Mouse (Mus musculus) urinary bladder, postnatal 25 days (tissue): Measurements from ENCODE around the gene Prickle3.
"Not testable (repeated sequence)": the region's sequence is repeated elsewhere in the genome, so short reads cannot be mapped to it uniquely, and the experiment has no call there.

Experiments
- DNase-seq: peaks from one replicate; pipeline ENCODE4 v3.0.0; 2022; ENCODE audit warnings: low spot score

Gene Prickle3

GRCm38 (mm10) chrX:7670921-7671623 is 14.0 kb downstream of the Prickle3 start, which contains the start of gene Plp2:
Gene Plp2 (minus strand): TSS chrX:7671390.
- DNase-seq, result peak; percentile 43

- no peak for DNase-seq
Observed at GRCm38 (mm10) chrX:7672739-7673138, 15.7 kb downstream of the Prickle3 start.

DNA sequence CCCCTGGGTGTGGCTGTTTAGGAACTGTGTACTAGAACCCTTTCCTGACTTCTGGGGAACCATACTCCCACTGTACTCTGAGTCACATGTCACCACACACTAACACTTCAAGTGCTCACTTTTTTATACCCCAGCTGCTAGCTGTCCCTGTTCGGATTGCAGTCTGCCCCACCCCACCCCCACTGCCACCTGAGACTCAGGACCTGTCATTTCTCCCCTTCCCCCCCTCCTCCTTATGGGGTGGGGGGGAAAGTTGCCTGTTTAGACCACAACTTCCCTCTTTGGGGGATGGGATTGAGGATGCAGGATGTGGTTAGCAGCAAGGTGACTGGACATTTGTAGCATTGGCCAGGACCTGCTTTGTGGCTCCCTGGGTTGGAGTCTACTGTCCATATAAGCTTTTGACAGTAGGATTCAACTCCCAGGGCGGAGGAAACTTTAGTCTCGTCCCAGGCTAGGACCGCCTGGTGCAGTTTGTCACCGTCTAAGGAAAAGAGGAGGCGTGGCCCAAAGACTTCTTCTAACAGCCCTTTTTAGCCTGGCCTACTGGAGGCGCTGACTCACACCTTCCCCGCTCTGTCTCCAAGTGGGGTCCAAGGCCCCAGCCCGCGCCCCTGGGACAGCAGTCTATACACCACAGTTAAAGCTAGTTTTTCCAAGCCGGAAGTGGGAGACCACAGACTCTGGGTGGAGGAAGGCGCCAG is 16.7 kb downstream of the Prickle3 start:
- no peak for DNase-seq

GRCm38 (mm10) chrX:7674284-7675000 is 17.4 kb downstream of the Prickle3 start:
- DNase-seq, result no peak

DNA sequence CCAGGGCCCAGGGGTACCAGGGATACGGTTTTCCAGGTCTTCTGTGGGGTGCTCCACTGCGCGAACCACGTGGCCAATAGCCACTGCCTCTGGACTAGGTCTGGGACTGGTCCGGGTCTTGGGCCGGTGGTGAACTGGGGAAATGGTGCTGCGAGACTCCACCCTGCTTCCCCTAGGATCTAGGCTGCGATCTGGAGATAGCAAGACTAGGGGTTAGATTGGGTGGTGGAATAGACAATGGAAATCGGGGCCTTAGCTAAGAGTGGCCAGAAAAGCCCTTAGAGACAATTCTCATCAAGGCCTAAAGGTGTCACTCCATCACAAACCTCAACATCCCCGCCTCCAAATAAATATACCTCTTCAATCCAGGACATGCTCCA is 17.9 kb downstream of the Prickle3 start:
- DNase-seq, result no peak

DNA sequence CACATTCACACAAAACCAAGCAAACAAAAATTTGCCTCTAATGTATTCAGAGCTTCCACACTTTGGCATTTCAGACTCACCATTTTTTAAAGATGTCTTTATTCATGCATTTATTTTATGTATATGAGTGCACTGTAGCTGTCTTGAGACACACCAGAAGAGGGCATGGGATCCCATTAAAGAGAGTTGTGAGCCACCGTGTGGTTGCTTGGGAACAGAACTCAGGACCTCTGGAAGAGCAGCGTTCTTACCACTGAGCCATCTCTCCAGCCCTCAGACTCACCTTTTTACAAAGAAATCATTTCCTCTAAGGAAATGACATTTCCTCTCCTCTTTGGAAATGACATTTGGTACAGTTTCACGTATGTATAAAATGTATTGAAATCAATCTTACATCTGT is 21.9 kb downstream of the Prickle3 start:
- DNase-seq, result no peak

- DNase-seq, result peak; percentile 80
Observed at GRCm38 (mm10) chrX:7679405-7680056, 22.5 kb downstream of the Prickle3 start.

GRCm38 (mm10) chrX:7680057-7680412 is 23.0 kb downstream of the Prickle3 start:
- no peak for DNase-seq

DNA sequence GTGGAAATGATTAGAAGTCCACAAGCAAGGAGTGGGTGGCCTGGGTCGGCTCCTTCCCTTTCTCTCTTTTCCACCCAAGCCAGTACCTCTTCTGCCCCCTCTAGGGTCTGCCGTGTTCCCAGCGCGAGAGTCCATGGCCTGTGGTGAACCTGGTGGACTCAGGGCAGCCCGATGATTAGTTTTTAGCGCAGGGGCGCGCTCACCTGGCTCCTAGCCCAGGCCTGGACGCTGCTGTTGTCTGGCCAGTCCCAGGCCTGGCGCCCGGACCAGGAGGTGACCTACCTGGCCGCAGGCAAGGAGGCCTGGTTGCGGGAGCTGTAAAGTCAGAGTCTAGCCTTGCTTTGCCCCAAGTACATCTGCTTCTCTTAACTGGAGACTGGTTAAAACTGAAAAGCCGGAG is 23.8 kb downstream of the Prickle3 start, which contains the start of gene Magix:
TSS of gene Magix (minus strand) at position 388 of the 400 bp plus-strand sequence.
- DNase-seq, result no peak

- DNase-seq, result no peak
Observed at GRCm38 (mm10) chrX:7688321-7688720, 31.3 kb downstream of the Prickle3 start.

DNA sequence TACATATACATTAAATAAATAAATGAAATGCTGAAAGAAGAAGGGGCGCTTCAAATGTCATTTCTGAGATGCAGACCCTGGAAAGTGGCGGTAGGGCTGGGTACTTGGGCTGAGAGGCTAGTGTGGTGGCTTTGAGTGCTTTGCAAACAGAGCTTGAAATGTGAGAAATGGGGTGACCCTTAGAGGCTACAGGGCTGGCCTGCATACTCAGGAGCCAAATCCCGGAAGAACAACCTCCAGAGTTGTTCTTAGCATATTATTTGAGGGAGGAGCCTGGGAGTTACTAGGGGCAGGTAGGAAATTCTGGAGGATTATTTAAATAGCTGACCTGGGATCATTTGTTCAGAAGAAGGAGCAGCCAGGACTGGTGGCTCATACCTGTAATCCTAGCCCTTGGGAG is 33.4 kb downstream of the Prickle3 start:
- DNase-seq, result no peak

GRCm38 (mm10) chrX:7692862-7693261 is 35.8 kb downstream of the Prickle3 start:
- DNase-seq, result no peak

DNA sequence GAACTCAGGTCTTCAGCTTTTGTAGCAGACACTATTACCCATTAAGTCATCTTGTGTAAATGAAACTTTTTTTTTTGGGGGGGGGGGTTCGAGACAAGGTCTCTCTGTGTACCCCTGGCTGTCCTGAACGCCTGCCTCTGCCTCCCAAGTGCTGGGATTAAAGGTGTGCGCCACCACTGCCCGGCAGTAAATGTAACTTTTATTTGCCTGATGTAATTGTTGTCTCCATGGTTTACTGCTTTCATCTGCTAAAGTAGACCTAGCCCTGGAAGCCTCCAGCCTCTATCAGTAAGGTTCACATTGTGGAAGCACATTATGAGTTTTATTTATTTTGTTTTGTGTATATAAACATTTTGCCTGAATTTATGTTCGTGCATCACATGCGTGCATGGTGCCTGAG is 39.5 kb downstream of the Prickle3 start:
- DNase-seq, result no peak

DNA sequence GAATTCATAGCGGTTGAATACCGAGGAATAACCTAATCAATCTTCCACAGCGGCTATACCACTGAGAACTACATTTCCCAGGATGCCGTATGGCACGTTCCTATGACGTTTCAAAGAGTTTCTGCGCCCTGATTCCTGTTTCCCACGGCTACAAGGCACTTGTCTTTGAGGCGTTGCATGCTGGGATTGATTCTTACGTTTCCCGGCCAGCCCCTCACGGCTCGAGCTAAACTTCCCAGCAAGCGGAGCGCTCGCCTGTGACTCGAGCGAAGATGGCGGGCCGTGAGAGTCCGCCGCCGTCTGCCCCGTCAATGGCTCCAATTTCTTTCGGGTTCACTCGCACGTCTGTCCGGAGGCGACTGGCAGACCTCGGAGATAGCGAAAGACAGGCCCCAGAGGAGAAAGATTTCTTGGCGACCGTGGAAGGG is 39.9 kb downstream of the Prickle3 start, which contains the start of gene Gpkow:
TSS of gene Gpkow (plus strand) at position 178 of the 428 bp plus-strand sequence.
- peak; percentile 51 for DNase-seq

GRCm38 (mm10) chrX:7713764-7714134 is 56.7 kb downstream of the Prickle3 start:
- not testable (repeated sequence) for DNase-seq

- DNase-seq, result peak; percentile 73
Observed at GRCm38 (mm10) chrX:7714135-7714899, 57.3 kb downstream of the Prickle3 start, which contains the start of gene Wdr45. Gene Wdr45 (plus strand): TSS chrX:7714333.

DNA sequence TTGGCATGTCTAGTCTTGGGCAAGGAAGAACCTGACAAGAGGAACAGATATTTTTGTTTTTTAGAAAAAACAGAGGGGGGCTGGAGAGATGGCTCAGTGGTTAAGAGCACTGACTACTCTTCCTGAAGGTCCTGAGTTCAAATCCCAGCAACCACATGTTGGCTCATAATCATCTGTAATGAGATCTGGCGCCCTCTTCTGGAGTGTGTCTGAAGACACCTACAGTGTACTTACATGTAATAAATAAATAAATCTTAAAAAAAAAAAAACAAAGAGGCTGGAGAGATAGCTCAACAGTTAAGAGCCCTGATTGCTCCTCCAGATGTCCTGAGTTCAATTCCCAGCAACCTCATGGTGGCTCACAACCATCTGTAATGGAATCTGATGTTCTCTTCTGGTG is 59.0 kb downstream of the Prickle3 start:
- not testable (repeated sequence) for DNase-seq
